Mouse (Mus musculus): Measurements from ENCODE around the gene Tmc8.
A peak's percentile ranks its signal among the peaks of the same experiment; 100 is the strongest.

DNA sequence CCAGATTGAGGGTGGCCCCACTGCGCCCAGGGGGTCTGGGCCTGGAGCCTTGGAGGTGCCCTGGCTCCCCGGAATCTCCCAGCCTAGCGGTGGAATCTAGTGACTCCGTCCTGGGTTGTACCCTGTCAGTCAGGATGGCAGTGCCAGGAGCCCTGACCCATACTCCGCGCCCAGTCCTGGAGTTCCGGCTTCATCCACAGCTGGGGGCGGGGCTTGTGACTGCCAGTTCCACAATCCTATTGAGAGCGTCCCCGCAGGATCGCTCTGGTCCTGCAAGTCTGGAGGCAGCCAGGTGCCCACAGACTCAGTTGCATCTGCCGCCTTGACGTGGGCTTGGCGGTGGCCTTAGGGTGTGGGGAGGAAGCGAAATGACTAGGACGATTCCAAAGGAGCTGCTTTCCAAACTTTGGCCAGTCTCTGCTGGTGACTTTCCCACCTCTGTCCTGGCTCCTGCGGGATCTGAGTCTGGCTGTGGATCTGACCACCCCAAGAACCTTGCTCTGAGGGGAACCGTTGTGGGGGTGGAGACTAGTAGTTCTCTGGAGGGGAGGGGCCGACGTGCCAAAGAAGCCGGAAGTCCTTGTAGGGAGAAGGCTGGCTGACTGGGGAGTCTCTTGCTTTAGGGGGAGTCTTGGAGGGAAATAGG, 28.6 kb downstream of the Tmc8 start:
- TF ChIP-seq CTCF (conservative IDR thresholded peaks at IDR 0.05; ENCODE audit: insufficient read depth, insufficient read length, low read depth, low read length) (peak; percentile 60), POLR2A (IDR thresholded peaks at IDR 0.05; ENCODE audit: low read depth, low read length) (no peak)

Measured in kidney, adult 2 months (tissue).